Mouse (Mus musculus) left cerebral cortex, postnatal 14 days (tissue): ENCODE results near the gene Calm3. TPM values are rescaled to one million over a fixed set of nuclear protein-coding genes. Genes with fewer than 3 reads are reported as not detected.

Source experiments
- DNase-seq, 2 experiments: peaks; one replicate each; pipeline ENCODE4 v3.0.0; 2021 to 2022; ENCODE audit warnings: low spot score in 2 of 2, mixed read lengths in 1 of 2
- intact Hi-C: fragments of 180-260 bp; cut with DNase I; formaldehyde crosslinking; loops from one replicate; pipeline ENCODE4 v1.15.1; 2025
- total RNA-seq, 2 experiments: library from RNA; stranded (reverse); gene quantifications; 2 replicates each; pipeline ENCODE4 v1.2.3; 2021

Calm3 gene
- total RNA-seq, 2 experiments from 2014 or later = 2,088 to 2,136 TPM

DNA sequence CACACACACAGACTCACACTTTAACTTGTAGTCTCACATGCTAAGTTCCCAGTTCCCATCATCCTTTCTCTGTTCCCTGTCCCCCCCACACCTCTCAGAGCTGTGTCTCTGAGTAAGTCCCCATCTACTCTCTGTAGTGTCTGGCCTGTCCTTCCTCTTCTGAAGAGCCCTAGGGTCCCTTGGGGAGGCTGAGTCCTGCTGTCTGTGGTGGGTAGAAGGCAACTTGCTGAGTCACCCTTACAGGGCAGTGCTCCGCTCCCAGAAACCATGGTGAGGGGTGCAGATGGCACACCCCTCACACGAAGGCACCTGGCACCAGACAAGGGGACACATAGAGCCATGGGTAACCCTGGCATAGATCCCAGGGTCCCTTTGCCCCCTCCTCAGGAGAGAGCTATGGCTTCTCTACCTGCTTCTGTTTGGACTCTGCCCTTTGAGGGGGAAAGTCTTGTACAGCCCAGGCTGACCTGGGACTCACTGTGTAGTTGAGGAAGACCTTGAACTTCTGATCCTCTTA is 20.4 kb downstream of the Calm3 start:
- intact Hi-C loops = no loop called here
- no peak for DNase-seq

- intact Hi-C loops = no loop called here
- DNase-seq = no peak
Observed at GRCm38 (mm10) chr7:16900526-16900925, 23.4 kb downstream of the Calm3 start.

GRCm38 (mm10) chr7:16895511-16895910 is 28.4 kb downstream of the Calm3 start:
- no peak for DNase-seq
- intact Hi-C loops = loop anchor here (2.0 kb wide), 1 partner anchor 19 kb away; no protein-coding TSS in a partner anchor

GRCm38 (mm10) chr7:16895000-16895399 is 28.9 kb downstream of the Calm3 start:
- intact Hi-C loops = loop anchor here (2.0 kb wide), 1 partner anchor 20 kb away; no protein-coding TSS in a partner anchor
- DNase-seq = peak in 1 of 2 experiments; percentile 74

- intact Hi-C loops = loop anchor here (2.0 kb wide), 1 partner anchor 21 kb away; no protein-coding TSS in a partner anchor
Observed at GRCm38 (mm10) chr7:16894279-16894678, 29.6 kb downstream of the Calm3 start.

DNA sequence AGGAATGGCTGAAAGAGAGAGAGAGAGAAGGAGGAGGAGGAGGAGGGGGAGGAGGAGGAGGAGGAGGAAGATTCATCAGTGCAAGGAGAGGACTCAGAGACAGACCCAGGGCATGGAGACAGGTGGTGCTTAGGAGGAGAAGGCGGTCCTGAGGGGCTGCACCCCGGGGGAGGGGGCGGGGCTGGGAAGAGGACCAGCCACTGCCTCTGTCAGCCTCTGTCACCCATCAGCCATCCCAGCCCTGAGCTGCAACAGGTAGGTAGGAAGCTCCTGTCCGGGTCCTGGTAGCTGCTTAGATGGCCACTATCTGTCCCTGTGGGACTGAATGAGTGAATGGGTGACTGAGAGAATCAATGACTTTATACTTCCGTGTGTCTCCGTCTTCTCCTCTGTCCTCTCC is 30.3 kb downstream of the Calm3 start:
- intact Hi-C loops = loop anchor here (2.0 kb wide), 1 partner anchor 21 kb away; no protein-coding TSS in a partner anchor
- no peak for DNase-seq

More at GRCm38 (mm10) chr7:16894279-16894678, 29.6 kb downstream of the Calm3 start:
- DNase-seq = no peak

- no peak for DNase-seq
- intact Hi-C loops = no loop called here
Observed at GRCm38 (mm10) chr7:16892352-16892730, 31.6 kb downstream of the Calm3 start.

DNA sequence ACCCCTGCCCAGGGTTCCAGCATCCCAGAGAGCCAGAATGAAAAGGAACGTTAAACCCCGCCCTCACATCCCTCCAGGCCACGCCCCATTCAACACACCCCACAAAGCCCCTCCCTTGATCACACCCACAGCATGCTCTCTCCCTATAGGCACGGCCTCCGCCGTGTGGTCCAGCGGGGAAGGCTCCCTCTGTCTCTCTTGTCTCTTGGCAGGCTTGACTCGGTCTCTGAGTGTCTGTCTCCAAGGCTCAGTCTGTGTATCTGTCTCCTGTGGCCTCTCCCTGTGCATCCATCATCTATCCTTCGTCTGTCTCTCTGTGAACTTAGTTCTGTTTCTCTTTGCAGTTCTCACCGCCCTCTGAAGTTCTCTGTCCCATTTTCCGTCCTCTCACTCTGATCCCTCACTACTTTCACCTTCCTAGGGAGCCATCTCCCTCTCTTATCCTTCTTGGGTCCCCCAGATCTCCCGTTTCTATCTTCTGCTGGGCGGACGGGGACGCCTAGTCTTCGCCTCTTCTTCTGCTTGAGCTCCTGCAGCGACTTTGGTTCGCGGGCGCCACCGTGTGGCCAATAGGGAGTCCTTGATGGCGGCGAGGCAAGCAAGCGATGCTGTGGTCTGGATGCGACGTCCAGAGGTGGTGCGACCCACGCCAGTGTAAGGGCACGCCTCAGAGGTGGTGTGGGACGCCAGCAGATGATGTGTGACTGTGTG is 32.1 kb downstream of the Calm3 start, which contains the start of gene Gng8:
Gene Gng8, plus strand, starts transcription at position 146 of the 711 bp plus-strand sequence.
- DNase-seq = peak; percentile 84 to 89
- intact Hi-C loops = loop anchor here (2.0 kb wide), 1 partner anchor 17 kb away; the partner anchor contains the start of gene Dact3

GRCm38 (mm10) chr7:16890944-16891343 is 33.0 kb downstream of the Calm3 start:
- DNase-seq = no peak
- intact Hi-C loops = loop anchor here (2.0 kb wide), 1 partner anchor 16 kb away; the partner anchor contains the start of gene Dact3

- intact Hi-C loops = loop anchor here (2.0 kb wide), 1 partner anchor 16 kb away; the partner anchor contains the start of gene Dact3
- no peak for DNase-seq
Observed at GRCm38 (mm10) chr7:16890536-16890935, 33.4 kb downstream of the Calm3 start.

- intact Hi-C loops = no loop called here
- no peak for DNase-seq
Observed at GRCm38 (mm10) chr7:16885905-16886304, 38.0 kb downstream of the Calm3 start.

DNA sequence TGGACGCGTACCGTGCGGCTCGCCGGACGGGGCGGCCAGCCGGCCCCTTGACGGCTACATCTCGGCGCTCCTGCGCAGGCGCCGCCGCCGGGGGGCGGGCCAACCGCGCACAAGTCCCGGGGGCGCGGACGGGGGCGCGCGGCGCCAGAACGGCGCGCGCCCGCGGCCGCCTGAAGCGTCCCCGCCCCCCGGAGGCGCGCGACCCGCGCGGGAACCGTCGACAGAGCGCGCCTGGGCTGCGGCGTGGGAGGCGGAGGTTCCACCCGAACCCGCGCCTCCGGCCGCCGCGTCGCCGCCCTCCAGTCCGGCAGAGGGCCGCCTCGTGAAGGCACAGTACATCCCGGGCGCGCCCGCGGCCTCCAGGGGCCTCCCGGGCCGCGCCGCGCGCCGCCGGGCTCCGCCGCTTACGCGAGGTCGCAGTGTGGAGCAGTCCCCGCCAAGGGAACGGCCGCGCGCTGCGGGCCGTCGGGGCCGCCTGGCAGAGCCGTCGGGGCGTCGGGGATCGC is 38.6 kb downstream of the Calm3 start:
- no peak for DNase-seq
- intact Hi-C loops = no loop called here

GRCm38 (mm10) chr7:16884334-16884733 is 39.6 kb downstream of the Calm3 start:
- DNase-seq = no peak
- intact Hi-C loops = no loop called here

- no peak for DNase-seq
- intact Hi-C loops = no loop called here
Observed at GRCm38 (mm10) chr7:16883162-16883561, 40.8 kb downstream of the Calm3 start.

- intact Hi-C loops = no loop called here
- DNase-seq = no peak
Observed at GRCm38 (mm10) chr7:16880615-16881014, 43.3 kb downstream of the Calm3 start.

DNA sequence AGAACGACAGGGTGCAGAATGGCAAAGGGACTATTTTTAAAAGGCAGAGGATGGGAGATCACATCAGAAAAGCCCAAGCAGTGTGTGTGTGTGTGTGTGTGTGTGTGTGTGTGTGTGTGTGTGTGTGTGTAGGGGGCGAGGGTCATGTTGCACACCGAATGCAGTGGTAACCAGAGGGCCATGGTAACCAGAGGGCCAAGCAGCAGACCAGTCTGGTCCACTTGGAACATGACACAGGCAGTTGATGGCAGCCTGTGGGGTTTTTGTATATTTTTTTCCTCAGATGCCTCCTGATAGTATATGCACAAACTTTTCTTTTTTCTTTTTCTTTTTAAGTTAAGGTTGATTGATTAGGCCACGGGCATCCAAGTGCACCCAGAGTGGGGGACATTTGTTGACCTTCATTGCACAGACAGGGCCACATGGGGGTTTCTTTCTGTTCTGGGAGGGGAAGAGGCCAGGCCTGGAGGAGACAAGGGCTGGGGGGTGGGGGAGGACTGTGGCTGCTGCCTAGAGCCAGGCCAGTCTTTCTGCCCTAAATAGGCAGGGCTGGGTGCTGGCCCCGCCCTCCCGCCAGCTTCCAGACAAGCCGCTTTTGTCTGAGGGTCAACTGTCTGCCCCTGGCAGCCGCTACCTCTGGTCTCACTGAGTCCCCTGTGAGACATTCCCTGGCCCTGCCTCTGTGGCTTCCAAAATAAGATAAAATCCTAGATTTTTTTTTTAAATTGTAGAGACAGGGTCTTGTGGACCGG is 43.9 kb downstream of the Calm3 start:
- intact Hi-C loops = no loop called here

DNA sequence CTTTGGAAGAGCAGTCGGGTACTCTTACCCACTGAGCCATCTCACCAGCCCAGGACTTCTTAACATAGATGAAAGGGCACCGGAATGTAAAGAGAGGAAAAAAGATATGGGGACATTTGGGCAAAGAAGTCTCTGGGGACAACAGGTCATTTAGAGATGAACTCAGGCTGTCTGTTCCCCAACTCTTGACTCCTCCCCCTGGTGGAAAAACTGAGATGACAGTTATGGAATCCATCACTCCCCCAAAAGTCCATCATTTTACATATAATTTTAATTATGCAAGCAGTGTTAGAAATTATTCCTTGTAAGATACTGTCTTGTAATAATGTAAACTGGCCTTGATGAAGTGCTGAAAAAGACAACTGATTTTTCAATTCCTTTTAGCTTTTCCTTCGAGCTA is 46.2 kb downstream of the Calm3 start:
- intact Hi-C loops = loop anchor here (2.0 kb wide), 1 partner anchor 45 kb away; no protein-coding TSS in a partner anchor
- DNase-seq = no peak

More for the DNA sequence above, 43.9 kb downstream of the Calm3 start:
- no peak for DNase-seq

GRCm38 (mm10) chr7:16876608-16877007 is 47.3 kb downstream of the Calm3 start:
- intact Hi-C loops = loop anchor here (2.0 kb wide), 1 partner anchor 46 kb away; no protein-coding TSS in a partner anchor
- DNase-seq = no peak

- DNase-seq = no peak
- intact Hi-C loops = loop anchor here (2.0 kb wide), 1 partner anchor 47 kb away; no protein-coding TSS in a partner anchor
Observed at GRCm38 (mm10) chr7:16876006-16876405, 47.9 kb downstream of the Calm3 start.
